Mouse (Mus musculus) T-helper 1 cell (primary cell): ENCODE measurements around the gene Ascc1.

ENCODE experiments used
- in situ Hi-C: fragments of 300-600 bp; cut with MboI, MseI; formaldehyde crosslinking; loops from one replicate; pipeline ENCODE4 v1.15.1; 2025; ENCODE audit warnings: high pct_unique_total_duplicates

The Ascc1 gene

DNA sequence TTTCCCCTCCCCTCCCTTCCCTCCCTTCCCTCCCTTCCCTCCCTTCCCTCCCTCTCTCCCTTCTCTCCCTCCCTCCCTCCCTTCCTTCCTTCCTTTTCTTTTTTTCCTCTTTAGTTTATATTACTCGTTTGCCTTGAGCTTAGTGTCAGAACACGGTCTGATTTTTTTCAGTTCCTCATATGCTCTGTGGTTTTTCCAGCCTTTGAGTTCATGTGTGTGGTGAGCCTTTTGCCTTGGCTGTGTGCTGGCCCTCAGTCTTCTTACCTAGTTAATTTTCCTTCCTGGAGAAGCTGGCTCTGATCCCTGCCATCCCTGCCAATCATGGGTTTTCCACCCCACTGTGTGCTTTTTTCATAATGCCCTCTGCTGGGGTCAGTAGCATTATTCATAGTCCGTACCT, 6.5 kb downstream of the Ascc1 start:
- in situ Hi-C loops, result loop anchor here (10.0 kb wide), 1 partner anchor 584 kb away; no protein-coding TSS in a partner anchor

DNA sequence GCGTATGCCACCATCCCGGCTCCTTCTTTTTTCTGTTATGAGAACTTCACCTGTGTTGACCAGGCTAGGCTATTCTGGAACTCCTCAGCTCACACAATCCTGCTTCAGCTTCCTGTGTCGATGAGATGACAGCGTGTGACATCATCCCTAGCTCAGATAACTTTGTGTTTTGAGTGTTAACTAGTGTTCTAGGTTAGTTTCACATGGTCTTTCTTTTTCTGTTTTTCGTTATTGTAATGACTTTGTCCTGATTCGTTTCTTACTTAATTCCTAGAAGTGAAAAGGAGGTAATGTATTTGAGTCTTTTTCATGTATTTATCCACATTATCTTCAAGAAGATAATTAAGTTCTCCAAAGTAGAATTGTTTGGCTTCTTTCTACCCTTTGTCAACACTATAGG, 13.6 kb downstream of the Ascc1 start:
- in situ Hi-C loops, result no loop called here

DNA sequence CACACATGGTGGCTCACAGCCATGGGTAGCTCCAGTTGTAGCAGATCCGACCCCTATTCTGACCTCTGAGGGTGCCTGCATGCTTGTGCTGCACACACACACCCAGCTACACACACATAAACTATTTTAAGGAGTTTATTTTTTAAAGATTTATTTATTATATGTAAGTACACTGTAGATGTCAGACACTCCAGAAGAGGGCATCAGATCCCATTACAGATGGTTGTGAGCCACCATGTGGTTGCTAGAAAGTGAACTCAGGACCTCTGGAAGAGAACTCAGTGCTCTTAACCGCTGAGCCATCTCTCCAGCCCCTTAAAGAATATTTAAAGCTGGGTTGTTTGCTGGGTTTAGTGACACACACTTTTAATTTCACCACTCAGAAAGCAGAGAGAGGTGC, 16.7 kb downstream of the Ascc1 start:
- in situ Hi-C loops, result no loop called here

DNA sequence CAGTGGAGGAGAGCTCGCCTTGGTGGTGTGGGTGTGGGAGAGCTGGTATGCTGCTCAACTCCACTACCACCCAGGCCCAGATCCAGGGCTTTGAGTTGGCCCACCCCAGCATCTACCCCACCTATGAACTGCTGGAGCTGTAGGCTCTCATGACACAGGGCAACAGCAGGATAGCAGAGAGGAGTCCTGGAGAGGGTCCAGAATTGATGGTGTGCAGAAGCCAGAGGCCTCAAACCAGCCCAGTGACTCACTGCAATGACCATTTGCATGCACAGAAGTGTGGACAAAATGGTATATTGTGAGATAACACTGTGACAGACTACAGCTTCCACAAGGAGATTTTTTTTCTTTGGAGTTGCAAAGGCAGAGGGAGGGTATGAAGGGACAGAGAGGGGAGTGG, 21.1 kb downstream of the Ascc1 start:
- in situ Hi-C loops, result no loop called here

DNA sequence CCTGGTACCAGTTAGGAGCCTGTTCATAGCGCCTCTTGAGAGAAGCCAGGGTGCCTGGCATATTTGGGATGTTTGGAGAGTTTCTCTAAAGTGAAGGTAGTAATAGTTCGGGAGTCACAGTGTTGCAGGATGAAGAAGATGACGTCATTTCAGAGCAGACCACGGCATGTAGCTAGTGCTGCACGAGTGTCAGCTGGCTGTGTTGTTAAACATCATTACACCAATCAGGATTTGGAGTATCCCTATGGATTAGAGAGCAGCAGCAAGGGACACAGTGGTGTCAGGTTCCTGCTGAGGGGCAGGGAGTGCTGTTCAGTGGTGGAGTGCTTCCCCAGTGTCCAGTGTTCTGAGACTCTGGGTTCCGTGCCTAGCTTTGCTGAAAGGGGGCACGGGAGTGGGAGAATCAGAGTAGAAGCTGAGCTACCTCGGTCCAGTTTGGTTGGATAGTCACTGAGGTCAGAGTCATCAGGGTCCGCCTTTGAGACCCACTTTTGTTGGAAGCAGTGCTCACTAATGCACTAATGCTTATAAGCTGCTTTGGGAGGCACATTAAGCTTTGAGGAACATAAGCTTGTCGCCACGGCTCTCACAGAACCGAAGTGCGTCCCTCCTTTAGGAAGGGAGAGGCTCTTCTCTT, 24.3 kb downstream of the Ascc1 start:
- in situ Hi-C loops, result no loop called here

DNA sequence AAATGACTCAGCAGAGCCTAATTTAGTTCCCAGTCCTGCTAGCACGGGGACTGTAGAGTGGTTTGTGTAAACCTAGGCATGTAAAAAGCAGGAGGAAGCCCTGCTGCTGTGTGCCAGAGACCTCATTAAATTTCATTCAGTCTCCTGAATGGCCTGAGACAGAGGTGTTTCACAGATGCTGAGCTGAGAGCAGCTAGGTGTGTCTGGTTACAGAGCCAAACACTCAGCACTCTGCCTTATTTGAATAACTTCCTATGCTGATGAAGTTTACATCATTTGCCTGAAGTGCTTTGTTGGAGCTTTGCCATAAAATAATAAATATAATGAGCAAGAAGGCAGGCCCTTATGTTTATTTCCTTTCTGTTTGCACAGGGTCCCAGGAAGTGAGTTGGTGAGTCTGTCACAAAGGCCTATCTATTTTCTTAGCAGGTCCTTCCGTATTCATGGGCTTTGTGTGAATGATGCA, 25.0 kb downstream of the Ascc1 start:
- in situ Hi-C loops, result no loop called here

DNA sequence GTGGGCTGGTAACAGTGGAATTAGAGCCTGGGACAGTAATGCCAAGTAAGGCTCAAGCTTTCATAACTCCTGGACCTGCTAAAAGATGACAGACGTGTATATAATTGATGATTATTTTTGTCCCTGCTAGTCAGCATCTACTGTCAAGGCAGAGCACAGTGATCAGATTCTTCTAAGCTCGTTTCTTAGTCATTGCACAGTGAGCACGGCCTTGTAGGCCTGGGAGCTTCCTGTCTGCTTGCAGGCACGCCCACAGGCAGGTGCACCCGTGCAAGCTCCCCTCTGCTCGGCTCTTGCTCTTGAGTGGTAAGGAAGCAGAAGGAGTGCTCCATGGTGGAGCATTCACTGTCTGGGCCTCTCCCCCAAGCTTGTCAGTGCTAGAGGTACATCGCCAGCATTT, 25.6 kb downstream of the Ascc1 start:
- in situ Hi-C loops, result no loop called here

DNA sequence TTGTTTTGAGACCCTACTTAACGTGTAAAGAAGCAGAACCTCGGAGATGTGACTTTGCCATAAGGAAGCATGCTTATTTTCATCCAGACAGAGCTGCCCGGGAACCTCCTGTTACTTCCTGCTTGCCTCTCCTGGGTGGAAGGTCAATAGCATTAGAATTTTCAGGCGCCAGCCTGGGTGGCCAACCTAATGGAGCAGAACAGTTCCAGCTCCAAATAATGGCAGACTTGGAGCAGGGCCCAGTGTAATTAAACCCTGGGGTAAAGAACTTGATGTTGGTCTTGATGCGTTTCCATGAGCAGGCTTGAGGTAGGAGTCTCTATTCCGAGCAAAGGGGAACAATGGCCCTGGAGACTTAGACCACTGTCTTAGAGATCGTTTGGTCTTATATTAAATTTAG, 26.4 kb downstream of the Ascc1 start:
- in situ Hi-C loops, result no loop called here

DNA sequence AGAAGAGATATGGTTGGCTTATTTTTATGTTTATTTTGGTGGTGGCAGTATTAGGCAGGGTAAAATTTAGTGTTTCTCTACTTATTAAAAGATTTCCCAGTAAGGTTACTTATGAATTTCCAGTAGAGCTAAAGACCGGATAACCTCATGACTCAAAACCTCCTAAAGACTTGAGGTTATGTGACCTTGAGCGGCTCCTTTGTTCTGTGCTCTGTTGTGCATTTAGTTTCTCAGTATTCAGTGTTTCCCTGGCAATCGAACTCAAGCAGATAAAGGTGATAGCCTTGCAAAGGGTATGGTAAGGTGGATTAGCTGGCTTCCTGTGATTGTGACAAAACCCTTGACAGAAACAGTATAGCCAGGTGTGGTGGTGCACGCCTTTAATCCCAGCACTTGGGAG, 26.8 kb downstream of the Ascc1 start:
- in situ Hi-C loops, result no loop called here

DNA sequence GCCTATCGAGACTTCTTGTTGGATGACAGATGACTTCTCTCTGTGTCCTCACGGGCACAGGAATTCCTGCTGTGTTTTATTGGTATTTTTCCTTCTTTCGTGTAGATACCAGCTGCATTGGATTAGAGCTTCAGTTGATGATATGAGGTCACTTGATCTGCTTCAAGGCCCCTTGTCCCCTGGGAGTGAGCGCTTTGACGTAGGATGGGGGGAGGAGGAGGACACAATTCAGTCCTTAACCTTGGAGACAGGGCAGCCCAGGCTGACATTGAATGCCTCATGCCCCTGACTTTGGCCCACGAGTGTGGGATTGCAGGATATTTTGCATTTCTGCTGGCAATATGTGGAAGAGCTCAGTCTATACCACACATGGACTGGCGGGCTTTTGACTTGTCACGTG, 29.0 kb downstream of the Ascc1 start:
- in situ Hi-C loops, result no loop called here

DNA sequence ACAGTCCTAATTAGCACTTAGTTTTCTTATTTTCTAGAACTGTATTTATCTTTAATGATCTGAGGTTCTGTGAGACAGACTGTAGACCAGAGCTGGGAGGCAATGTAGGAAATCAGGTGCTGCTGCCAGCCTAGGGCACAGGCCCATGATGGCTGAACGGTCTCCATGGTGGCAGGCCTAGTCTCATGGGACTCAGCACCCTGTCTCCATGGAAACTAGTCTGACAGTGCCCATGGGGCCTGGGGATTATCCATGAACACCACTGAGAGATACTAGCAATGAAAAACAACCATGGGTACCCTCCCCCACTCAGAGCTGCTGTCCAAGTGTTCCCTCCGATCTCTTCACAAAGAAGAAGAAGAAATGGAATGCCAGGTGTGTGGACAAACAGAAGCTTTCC, 29.4 kb downstream of the Ascc1 start:
- in situ Hi-C loops, result no loop called here

DNA sequence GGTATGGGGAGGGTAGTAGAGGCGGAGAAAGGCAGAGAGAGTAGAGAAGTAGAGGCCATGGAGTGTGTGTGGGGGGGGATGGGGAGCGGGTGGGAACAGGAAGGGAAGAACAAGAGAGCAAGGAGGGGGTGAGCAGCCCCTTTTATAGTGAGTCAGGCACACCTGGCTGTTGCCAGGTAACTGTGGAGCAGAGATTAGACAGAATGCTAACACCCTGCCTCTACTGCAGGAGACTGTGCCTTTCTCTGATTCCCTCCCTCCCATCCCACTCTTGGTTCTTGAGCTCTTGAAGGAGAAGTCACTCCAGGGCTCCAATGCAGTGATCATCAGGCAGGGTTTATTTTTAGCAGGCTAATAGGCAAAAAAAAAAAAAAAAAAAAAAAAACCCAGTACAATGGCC, 30.0 kb downstream of the Ascc1 start:
- in situ Hi-C loops, result no loop called here

DNA sequence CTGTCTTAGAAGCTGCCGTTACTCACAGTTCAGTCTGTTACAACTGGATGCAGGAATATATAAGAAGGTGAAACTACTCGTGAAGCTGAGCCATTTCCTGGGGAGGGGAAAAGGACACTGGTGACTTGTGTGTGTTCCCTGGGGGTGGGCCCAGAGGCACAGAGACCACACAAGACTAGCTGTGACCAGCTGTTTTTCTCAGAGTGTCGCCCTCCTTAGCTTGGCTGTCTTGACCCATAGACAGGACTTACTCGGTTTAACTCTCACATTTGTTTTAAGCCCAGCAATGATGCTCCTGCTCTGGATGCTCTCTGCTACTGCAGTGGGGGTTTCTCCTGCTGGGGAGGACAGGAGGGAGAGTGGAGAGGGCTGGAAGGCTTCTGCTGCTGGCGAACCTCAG, 30.5 kb downstream of the Ascc1 start:
- in situ Hi-C loops, result no loop called here

DNA sequence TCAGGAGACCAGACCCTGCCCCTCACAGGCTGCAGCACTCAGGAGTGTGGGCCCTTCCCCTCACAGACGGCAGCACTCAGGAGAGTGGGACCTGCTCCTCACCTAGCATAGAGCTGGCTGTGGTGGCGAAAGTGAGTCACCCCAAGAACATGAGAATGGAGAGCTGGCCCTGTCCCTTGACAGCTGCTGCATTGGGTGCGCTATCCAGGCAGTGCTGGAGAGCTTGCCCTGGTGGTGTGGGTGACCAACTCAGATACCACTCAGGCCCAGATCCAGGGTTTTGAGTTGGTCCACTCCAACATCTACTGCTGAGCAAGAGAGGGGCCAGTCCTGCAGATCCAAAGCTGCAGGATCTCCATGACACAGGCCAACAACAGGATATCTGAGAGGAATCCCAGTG, 32.0 kb downstream of the Ascc1 start:
- in situ Hi-C loops, result no loop called here

DNA sequence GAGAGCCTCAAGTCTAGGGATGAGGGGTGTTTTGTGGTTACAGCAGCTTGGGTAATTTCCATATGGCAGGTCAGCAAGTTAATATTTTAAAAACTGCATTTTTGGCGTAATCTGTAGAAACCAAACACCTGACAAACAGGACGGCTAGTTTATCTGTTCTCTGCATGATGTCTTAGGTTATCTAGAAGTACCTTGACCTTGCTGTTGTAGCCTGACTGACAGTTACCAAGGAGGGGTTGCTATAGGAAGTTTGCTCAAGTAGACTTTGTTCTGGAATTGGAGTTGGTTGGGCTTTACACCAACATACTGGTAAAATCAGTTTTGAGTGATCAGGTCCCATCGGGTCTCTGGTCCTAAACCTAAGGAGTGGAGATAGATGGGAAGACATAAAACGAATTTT, 33.1 kb downstream of the Ascc1 start:
- in situ Hi-C loops, result no loop called here

DNA sequence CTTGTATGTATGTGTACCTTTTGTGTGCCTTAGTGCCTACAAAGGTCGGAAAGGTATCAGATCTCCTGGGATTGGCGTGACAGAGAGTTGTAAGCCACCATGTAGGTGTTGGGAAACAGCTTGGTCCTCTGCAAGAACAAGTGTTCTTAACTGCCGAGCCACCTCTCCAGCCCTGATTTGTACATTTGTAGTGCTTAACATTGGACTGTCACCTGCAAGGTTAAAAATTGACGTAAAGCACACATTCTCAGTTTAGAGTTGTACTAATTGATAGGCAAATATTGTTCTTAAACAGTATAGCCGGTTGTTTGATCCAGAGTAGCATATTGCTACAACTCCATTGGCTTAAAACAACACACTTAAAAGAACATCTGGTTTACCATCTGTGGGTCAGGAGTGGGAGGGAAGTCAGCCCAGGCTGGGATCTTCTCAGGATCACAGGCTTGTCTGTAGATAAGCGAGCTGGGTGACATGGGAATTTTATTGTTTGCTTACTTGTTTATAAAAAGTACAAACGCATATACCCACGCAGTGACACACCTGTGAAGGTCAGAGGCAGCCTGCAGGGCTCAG, 39.8 kb downstream of the Ascc1 start:
- in situ Hi-C loops, result loop anchor here (10.0 kb wide), 1 partner anchor 1478 kb away; no protein-coding TSS in a partner anchor

DNA sequence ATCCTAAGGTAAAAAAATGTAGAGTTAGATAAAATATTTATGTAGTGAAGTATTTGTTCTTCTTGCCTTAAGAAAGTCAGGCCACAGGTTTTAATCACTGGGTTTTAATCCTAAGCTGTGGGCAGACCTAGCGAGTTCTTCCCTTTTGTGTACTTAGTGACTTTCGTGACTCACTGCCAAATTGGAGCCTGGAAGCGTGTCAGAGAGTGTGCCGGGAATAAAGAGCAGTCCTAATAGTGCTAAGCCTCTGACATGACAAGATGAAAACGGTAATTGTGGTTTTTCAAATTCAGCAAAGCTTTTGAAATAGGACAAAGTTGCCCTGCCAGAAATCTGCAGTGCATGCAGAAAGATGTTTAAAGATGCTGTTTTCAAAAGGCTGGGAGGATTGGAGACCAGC, 44.1 kb downstream of the Ascc1 start:
- in situ Hi-C loops, result loop anchor here (10.0 kb wide), 1 partner anchor 1482 kb away; no protein-coding TSS in a partner anchor

DNA sequence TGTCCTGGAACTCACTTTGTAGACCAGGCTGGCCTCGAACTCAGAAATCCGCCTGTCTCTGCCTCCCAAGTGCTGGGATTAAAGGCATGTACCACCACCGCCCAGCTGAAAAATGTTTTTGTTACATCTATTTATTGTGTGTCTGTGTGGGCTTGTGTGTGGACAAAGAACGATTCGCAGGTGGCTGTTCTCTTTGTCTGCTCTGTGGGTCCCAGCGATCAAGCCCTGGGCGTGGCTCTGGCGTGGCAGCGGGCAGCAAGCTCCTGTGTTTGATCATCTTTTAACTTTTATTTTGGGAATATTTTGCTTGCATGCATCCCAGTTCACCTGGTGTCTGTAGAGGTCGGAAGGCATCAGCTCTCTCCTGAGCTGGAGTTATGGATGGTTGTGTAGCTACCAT, 48.0 kb downstream of the Ascc1 start:
- in situ Hi-C loops, result no loop called here

DNA sequence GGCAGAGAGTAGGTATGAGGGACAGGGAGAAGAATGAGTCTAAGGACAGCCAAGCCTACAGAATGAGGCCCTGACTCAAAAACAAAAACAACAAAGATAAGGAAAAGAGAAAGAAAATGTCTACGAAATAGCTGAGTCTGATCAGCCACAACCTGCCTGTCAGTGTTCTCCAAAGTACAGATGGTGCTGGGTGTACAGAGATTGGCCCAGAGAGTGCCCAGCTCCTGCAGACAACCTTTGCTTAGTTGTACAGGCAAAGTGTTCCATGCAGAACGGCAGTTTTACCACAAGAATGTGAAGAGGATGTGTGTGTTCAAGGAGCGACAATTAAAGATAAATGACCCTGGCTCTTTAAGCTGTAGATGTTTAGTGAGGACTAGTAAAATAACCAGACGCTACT, 50.5 kb downstream of the Ascc1 start:
- in situ Hi-C loops, result no loop called here

DNA sequence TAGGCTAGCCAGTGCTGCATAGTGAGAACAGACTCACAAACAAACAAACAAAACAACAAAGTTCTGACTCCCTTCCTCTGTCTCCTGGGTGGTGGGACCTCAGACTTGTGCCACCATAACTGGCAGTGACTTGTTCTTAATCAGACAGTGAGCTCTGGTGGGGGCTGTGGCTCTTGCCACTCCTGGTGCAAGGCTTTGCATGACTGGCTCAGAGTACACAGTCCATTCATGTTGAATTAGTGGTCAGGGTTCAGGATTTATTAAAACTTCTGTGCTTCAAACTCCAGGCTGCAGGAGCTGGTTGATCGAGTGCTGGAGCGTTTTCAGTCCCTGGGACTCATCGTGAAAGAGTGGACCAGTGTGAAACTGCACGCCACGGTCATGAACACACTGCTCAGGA, 59.6 kb downstream of the Ascc1 start:
- in situ Hi-C loops, result no loop called here

DNA sequence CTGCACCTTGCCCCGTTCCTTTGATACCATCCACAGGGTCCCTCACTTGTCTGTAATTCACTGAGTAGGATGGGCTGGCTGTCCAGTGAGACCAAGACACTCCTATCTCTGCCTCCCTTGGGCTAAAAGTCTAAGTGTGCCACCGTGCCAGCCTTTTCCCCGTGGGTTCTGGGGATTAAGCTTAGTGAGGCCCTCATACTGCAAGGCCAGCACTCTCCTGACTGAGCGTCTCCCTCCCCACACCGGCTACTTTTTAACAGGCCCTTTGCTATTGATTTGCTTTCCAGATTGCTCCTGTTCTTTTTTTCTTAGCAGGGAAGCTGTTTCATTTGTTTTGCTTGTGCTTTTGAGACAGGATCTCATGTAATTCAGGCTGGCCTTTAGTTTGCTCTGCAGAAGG, 60.3 kb downstream of the Ascc1 start:
- in situ Hi-C loops, result no loop called here

DNA sequence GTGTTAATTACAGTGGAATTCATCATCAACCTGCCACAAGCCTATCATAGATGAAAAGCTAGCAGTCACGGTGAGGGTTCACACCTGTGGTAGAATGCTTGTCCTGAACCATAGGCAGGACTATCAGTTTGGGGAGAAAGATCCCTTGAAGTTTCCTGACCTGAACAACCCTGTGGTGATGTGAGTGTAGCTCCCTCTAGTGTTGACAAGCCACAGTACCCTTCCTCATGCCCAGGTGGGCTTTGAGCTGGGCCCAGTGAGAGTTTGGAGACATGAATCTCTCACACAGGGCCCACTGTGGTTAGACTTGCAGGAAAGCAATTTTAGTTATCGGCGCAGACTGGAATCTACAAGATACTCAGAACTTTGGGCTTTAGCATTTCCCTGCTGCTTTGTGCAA, 63.9 kb downstream of the Ascc1 start:
- in situ Hi-C loops, result no loop called here

DNA sequence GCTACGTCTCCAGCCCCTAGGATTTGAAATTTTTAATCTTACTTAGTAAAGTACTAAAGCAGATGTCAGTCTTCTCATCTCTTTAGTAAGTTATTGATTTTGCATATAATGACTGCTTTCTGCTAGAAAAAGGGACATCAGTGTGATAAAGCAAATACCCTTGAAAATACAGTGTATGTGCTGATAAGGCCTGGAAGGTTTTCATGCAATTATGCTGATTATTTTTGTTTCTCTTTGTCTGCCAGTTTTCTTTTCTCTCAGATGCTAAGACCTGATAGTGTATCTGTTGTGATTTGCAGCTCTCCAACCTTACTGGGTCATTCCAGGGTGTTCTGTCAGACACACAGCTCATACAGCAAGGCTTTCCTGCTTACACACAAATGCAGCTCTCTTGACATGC, 72.6 kb downstream of the Ascc1 start:
- in situ Hi-C loops, result no loop called here

DNA sequence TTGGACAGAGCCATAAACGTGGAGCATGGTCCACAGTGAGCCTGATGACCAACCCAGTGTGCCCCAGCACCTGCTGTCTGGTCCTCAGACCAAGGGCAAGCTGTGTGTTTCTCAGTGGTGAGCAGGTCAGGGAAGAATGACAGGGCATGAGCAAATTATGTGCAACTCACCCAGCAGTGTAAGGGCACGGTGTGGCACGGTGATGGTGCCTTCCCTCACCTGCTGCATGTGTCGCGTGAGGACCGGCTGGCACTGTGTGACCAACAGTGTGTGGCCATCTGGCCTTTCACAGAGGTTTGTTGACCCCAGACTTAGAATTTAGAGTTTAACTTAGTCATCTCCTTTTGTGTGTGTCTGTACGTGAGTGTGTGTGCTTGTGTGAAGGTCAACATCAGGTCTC, 74.6 kb downstream of the Ascc1 start:
- in situ Hi-C loops, result no loop called here
